Mouse (Mus musculus) thymus, adult 2 months (tissue): ENCODE data around the gene Ldlrad3.

ENCODE experiments used
- CTCF ChIP-seq: fragments of 200-500 bp; IDR thresholded peaks from 2 replicates; pipeline ENCODE4 v1.5.1; 2012; ENCODE audit warnings: mild to moderate bottlenecking, control low read depth, low read length, moderate library complexity, borderline replicate concordance; ENCODE audit not compliant: control insufficient read depth, poor library complexity, insufficient read depth; ENCODE audit errors: extremely low read depth
- POLR2A ChIP-seq: fragments of 200-500 bp; IDR thresholded peaks from 2 replicates; pipeline ENCODE4 v1.6.1; 2012; ENCODE audit warnings: mild to moderate bottlenecking, low read length, control low read depth, moderate library complexity; ENCODE audit not compliant: control insufficient read depth, poor library complexity, insufficient read depth; ENCODE audit errors: extremely low read depth

- TF ChIP-seq CTCF, result no peak
- TF ChIP-seq POLR2A, result no peak
Measured at GRCm38 (mm10) chr2:102106728-102107127, 79.5 kb downstream of the Ldlrad3 start.
